Mouse (Mus musculus): ENCODE results near the gene Sel1l3.

The Sel1l3 gene

GRCm38 (mm10) chr5:53213711-53214352 is at the start of gene Sel1l3:
Sel1l3 (minus strand) TSS chr5:53213927.
- DNase-seq, result peak; percentile 83 to 85

- no peak for DNase-seq
These were observed 48.3 kb upstream of the Sel1l3 start for GRCm38 (mm10) chr5:53261999-53262398.

- DNase-seq, result peak in 1 of 2 experiments; percentile 41
These were observed 46.2 kb upstream of the Sel1l3 start for GRCm38 (mm10) chr5:53259894-53260293.

- peak; percentile 45 to 48 for DNase-seq
These were observed 44.5 kb upstream of the Sel1l3 start for GRCm38 (mm10) chr5:53258038-53258786.

GRCm38 (mm10) chr5:53254821-53255220 is 41.1 kb upstream of the Sel1l3 start:
- DNase-seq, result peak; percentile 60

GRCm38 (mm10) chr5:53254154-53254553 is 40.4 kb upstream of the Sel1l3 start:
- DNase-seq, result peak in 1 of 2 experiments; percentile 10

- DNase-seq, result peak in 1 of 2 experiments; percentile 33
These were observed 35.8 kb upstream of the Sel1l3 start for GRCm38 (mm10) chr5:53249431-53250061.

- no peak for DNase-seq
These were observed 34.8 kb upstream of the Sel1l3 start for GRCm38 (mm10) chr5:53248499-53248898.

GRCm38 (mm10) chr5:53243933-53244332 is 30.2 kb upstream of the Sel1l3 start:
- no peak for DNase-seq

GRCm38 (mm10) chr5:53242865-53243499 is 29.3 kb upstream of the Sel1l3 start:
- DNase-seq, result no peak

- DNase-seq, result no peak
These were observed 28.2 kb upstream of the Sel1l3 start for GRCm38 (mm10) chr5:53241963-53242362.

- DNase-seq, result no peak
These were observed 27.4 kb upstream of the Sel1l3 start for GRCm38 (mm10) chr5:53241109-53241508.

- DNase-seq, result no peak
These were observed 26.2 kb upstream of the Sel1l3 start for GRCm38 (mm10) chr5:53239831-53240440.

- DNase-seq, result no peak
These were observed 25.5 kb upstream of the Sel1l3 start for GRCm38 (mm10) chr5:53239189-53239588.

GRCm38 (mm10) chr5:53238761-53239160 is 25.0 kb upstream of the Sel1l3 start:
- DNase-seq, result no peak

GRCm38 (mm10) chr5:53236749-53237148 is 23.0 kb upstream of the Sel1l3 start:
- no peak for DNase-seq

GRCm38 (mm10) chr5:53236136-53236535 is 22.4 kb upstream of the Sel1l3 start:
- DNase-seq, result no peak

GRCm38 (mm10) chr5:53235551-53235950 is 21.8 kb upstream of the Sel1l3 start:
- peak in 1 of 2 experiments; percentile 37 for DNase-seq

GRCm38 (mm10) chr5:53230560-53230959 is 16.8 kb upstream of the Sel1l3 start:
- no peak for DNase-seq

GRCm38 (mm10) chr5:53225434-53225833 is 11.7 kb upstream of the Sel1l3 start:
- DNase-seq, result no peak

- DNase-seq, result peak; percentile 37 to 46
These were observed 1.1 kb upstream of the Sel1l3 start for GRCm38 (mm10) chr5:53214801-53215200.

GRCm38 (mm10) chr5:53214362-53214761 is 635 bp upstream of the Sel1l3 start:
- DNase-seq, result no peak

Measured in cerebellum, postnatal 14 days (tissue).